Mouse (Mus musculus) fat pad, adult 2 months (tissue): Measurements from ENCODE around the gene Ankrd55.
"Not testable (repeated sequence)": the region's sequence is repeated elsewhere in the genome, so short reads cannot be mapped to it uniquely, and the experiment has no call there.

Source experiments
- DNase-seq: peaks from one replicate; pipeline ENCODE4 v3.0.0-alpha.2; 2011; ENCODE audit warnings: low read depth, low spot score; ENCODE audit errors: extremely low read depth

The Ankrd55 gene

DNA sequence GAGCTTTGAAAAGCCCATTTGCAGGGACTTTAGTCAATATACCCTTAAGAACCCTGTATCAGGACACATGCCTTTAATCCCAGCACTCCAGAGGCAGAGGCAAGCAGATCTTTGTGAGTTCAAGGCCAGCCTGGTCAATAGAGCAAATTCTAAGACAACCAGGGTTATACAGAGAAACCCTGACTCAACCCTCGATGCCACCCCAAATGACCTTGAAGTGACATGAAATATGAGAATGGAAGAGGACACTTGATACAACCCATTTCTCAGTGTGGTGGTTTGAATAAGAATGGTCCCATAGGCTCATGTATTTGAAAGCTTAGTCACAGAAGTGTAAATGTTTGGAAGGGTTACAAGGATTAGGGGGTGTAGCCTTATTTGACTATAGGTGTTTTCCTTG lies 121.6 kb downstream of the Ankrd55 start:
- no peak for DNase-seq

- DNase-seq: no peak
These were observed 122.2 kb downstream of the Ankrd55 start for GRCm38 (mm10) chr13:112410461-112410860.

DNA sequence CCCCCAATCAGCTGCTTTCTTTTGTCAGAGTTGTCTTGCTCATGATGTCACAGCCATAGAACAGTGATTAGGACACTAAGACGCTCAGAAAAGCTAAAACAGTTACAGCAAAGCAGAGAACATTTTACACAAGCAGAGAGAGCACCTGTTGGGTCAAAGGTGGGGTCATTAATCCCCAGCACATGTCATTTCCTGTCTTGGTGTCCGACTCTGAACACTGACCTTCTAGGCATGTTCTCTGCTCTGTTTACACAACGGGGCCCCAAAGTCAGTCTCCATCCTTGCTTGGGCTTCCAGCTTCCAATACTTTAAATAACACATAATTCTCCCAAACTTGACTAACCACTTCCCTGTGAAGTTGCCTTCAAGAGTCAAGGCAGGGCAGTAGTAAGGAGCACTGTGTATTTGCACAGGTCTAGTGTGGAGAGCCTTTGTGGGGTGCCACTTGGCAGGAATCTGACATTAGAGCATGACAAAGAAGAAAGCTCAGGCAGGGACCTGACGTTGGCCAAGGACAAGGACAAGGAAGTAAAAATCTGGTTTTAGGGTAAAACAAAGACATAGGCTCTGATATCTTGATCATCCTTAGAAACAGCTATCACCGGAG lies 123.1 kb downstream of the Ankrd55 start:
- no peak for DNase-seq

DNA sequence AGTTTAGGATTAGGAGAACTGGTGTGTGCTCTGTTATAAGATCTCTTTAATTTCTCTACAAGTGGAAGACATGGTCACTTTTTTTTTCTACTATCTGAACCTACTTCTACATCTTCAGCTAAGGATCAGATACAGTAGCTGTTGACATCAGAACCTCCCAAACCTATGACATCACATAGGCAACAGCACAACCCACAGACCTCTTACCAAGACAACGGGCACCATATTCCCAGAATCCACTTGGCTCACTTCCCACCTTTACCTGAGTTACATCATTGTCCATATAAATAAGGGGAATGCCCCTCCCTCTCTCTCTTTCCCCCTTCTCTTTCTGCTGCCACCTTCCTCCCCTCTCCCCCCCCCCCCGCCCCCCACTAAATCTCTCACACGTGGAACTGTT lies 124.0 kb downstream of the Ankrd55 start:
- no peak for DNase-seq

DNA sequence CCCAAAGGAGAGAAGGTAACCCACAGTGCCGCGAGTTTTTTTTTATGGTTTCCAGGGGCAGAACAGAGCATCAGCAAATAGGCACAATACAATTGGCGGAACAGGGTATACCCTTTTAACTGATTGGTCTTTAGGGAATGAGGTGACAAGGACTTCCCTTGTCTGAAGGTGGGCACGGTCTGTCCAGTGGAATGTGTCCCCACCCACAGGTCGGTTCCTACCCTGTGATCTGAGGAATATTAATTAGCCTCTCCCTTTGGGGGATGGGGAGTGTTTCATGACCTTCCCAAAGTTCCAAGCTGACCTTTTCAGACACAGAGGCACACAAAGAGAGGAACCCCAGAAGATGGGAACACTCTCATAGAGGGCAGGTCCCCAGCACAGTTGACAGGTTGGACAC lies 124.6 kb downstream of the Ankrd55 start:
- DNase-seq: no peak

DNA sequence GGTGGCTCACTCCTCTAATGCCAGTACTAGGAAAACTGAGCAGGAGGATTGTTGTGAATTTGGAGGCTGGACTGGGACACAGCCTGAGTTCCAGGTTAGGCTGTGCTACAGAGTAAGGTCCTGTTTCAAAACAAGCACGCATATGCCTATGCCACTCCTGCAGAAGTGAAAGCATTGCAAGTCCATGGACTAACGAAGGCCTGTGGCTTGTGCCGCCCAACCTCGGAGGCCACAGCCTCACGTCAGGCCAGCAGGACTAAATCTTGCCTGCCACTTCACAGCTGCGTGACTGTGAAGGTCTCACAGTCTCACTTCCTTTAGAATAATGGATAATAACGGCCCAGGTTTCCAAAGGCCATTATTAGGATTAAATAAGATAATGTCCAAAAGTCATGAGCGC lies 125.4 kb downstream of the Ankrd55 start:
- DNase-seq: no peak

DNA sequence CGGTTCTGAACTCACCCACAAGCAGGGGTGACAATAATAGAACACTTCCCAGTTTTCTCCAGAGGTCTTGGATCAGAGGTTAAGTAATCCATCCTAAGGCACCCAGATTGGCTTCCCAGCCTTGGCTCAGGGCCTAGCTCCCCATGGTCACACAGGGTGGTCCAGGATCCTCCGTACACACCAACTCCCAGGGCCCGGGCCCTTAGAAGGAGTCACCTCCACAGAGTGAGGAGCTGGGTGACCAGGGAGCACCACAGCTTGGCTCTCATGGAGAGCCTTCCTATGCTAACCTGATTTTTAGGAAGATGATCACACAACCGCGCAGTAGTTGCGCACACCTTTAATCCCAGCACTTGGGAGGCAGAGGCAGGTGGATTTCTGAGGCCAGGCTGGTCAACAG lies 127.6 kb downstream of the Ankrd55 start:
- DNase-seq: no peak

GRCm38 (mm10) chr13:112416410-112417162 lies 128.3 kb downstream of the Ankrd55 start:
- DNase-seq: no peak

GRCm38 (mm10) chr13:112417163-112417523 lies 128.9 kb downstream of the Ankrd55 start:
- DNase-seq: no peak

- no peak for DNase-seq
These were observed 129.7 kb downstream of the Ankrd55 start for GRCm38 (mm10) chr13:112417861-112418423.

DNA sequence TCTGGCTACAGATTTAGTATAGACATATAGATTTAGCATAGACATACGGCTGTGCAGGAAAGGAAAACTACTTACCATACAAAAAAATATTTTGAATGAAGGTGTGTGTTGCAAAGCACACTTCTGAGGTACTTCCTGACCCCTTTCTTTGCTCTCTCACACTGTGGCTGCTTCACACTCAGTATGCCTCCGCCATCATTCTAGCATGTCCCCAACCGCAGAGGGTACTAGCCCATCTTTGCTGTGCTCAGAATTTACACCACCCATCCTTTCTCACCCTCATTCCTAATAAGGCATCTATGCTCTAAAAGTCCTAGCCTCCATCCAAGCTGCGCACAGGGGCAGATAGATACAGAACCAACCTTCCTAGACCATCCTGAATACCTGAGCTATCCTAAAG lies 130.3 kb downstream of the Ankrd55 start:
- no peak for DNase-seq

GRCm38 (mm10) chr13:112424212-112424611 lies 136.0 kb downstream of the Ankrd55 start:
- DNase-seq: no peak

- DNase-seq: no peak
These were observed 136.4 kb downstream of the Ankrd55 start for GRCm38 (mm10) chr13:112424635-112425034.

- DNase-seq: no peak
These were observed 137.0 kb downstream of the Ankrd55 start for GRCm38 (mm10) chr13:112425181-112425654.

DNA sequence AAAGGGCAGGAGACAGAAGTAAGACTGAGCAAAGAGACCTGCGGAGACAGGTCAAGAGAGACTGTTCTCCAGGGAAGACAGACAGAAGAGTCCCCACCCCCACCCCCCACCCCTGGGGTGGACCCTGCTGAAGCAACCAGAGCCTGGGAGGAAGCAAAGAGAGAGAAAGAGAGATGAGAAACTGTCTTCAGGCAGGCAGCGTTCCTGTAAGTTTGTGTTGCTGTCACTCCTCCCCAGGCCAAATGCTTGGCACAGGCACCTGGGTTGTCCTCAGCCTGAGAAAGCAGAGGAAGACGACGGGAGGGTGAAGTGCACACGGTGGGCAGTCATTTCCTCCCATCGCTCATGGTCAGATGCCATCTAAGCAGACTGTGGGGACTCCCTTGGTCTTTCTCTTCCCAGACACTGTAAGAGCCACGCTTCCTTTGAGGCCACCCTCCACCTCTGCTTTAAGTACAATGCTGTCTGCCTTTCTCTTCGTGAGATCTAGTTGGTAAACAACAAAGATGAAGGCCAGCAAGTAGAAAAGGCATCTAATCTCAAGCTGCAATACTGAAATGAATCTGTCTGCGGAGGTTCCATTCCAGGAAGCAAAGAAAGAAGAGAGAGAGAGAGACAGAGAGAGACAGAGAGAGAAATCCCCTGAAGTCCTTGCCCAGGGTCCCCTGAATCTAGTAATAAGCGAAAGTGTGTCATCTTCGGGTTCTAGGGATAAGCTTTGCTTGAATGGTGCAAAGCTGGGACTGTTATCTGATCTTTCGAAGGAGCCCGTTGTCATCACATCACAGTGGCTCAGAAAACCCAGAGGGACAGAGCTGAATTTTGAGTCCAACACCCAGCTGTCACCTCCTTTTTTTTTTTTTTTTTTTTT lies 138.2 kb downstream of the Ankrd55 start:
- no peak for DNase-seq

DNA sequence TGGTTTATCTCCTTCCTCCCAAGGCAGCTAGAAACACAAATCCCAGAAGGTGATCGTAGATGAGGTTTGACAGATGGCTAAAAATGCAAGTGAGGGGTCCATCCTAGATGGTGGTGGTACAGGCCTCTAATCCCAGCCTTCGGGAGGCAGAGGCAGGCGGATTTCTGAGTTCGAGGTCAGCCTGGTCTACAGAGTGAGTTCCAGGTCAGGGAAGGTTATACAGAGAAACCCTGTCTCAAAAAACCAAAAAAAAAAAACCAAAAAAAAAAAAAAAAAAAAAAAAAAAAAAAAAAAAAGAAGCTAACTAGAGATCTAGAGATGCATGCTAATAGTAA lies 138.9 kb downstream of the Ankrd55 start:
- not testable (repeated sequence) for DNase-seq

DNA sequence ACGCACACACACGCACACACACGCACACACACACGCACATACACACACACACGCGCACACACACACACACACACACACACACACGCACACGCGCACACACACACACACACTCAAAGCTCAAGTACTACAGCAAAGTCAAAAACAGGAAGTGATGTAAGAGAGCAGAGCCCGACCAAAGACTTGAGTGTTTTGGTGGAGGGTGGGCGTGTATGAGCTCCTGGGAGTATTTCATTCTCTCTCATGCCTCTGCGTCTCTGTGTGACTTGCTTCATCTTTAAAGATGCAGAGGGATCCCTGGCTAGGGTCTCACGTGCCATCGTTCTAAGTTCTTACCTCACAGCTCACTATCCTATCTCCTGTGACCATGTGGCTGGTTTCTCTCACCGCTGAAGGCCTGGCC lies 139.3 kb downstream of the Ankrd55 start:
- no peak for DNase-seq

GRCm38 (mm10) chr13:112433271-112433670 lies 145.0 kb downstream of the Ankrd55 start:
- DNase-seq: no peak
